9 mouse cellular contexts compared by ENCODE assay signal in the genomic region with DNA sequence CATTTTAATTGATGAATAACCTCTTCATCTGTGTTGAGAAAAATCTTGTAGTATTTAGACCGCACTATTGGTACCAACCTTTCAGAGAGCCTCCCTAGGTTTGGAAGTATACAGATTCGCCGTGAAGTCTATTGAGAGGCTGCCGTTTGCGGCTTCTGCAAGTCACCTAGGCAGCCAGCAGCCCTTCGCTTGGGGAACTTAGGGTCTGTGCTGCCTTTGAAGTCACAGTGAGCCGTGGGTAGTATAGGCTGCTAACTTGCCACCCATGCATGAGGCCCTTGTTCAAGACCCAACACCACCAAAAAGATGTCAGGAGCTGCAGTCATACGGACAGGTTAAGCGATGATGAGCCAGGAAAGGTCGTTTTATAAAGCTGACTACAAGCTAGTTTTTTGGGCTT. TPM values are rescaled to one million over a fixed set of nuclear protein-coding genes. Genes with fewer than 3 reads are reported as not detected.
DNase-seq lines count a peak whose midpoint lies in the region; ATAC-seq lines count a peak whose summit lies in the region.
"Had no signal": no experiment of that assay in that cellular context is flagged by ENCODE, and none has a peak within 500 bp of the region (broad histone marks: within the 10 kb centered on the region; RNA-seq: fewer than 3 reads in every experiment).

No protein-coding gene starts in this region.

- H3K36me3 ChIP-seq in lung, embryonic 15.5 days, result no peaks in the 10 kb centered on the region; the same call in 1 of the 2 replicates
- peaks cover 28% of the 10 kb centered on the region for H3K36me3 ChIP-seq in liver, embryonic 12.5 days

- no peak overlapping the region for H3K27ac ChIP-seq in lung, embryonic 15.5 days
- no peak overlapping the region for H3K27ac ChIP-seq in liver, embryonic 12.5 days

- peaks cover 28% of the 10 kb centered on the region for H3K4me1 ChIP-seq in lung, embryonic 15.5 days
- H3K4me1 ChIP-seq in liver, embryonic 12.5 days, result peaks cover 63% of the 10 kb centered on the region

- peak; percentile 40 for DNase-seq in CD4-positive, CD25-positive, alpha-beta regulatory T cell, adult 2 months (ENCODE audit: low read depth, low spot score)
- no peak for DNase-seq in lung, adult 18-20 months
- peak; percentile 48 for DNase-seq in thymus, postnatal 0 days (ENCODE audit: low spot score)
- no peak for DNase-seq in adrenal gland, postnatal 36 days
- DNase-seq in frontal cortex, postnatal 14 days (ENCODE audit: low spot score in 2 of 2), result no peak
- DNase-seq: adrenal gland, postnatal 10 days had no signal

- H3K4me2 ChIP-seq in lung, embryonic 15.5 days, result peak overlapping the region; percentile 86
- H3K4me2 ChIP-seq in liver, embryonic 12.5 days, result peak overlapping the region; percentile 100

- H3K27me3 ChIP-seq in lung, embryonic 15.5 days, result no peaks in the 10 kb centered on the region
- peaks cover under 1% of the 10 kb centered on the region; the same call in 1 of the 2 replicates for H3K27me3 ChIP-seq in liver, embryonic 12.5 days (replicated peaks)

- peak overlapping the region; percentile 78; the same call in 1 of the 2 replicates for H3K4me3 ChIP-seq in lung, embryonic 15.5 days
- H3K4me3 ChIP-seq in liver, embryonic 12.5 days, result peak overlapping the region; percentile 84

- ATAC-seq in CD4-positive, CD25-positive, alpha-beta regulatory T cell, adult 4 months, result no peak
- no peak for ATAC-seq in lung, embryonic 15.5 days (ENCODE audit: borderline replicate concordance, extremely low read depth, low FRiP score, low TSS enrichment)
- ATAC-seq in liver, embryonic 12.5 days, result no peak

- no peaks in the 10 kb centered on the region for H3K9me3 ChIP-seq in lung, embryonic 15.5 days
- no peaks in the 10 kb centered on the region for H3K9me3 ChIP-seq in liver, embryonic 12.5 days (replicated peaks)

- H3K9ac ChIP-seq in lung, embryonic 15.5 days, result no peak overlapping the region
- H3K9ac ChIP-seq in liver, embryonic 12.5 days, result peak overlapping the region; percentile 94; the same call in 1 of the 2 replicates

- WGBS in lung, embryonic 15.5 days, result 86% methylated on average over 10 of the region's 10 CpGs
- WGBS in liver, embryonic 12.5 days (ENCODE audit: insufficient replicate concordance), result 75% methylated on average over 10 of the region's 10 CpGs

RNA-seq across cellular contexts. Expression of gene Pptc7, which starts 2.0 kb away (rescaled TPM):
- polyA plus RNA-seq in CD4-positive, CD25-positive, alpha-beta regulatory T cell, adult 4 months (2017; shearing (Covaris generic)), result 10 to 100 TPM; 17.8 to 18.7 TPM
- 7.6 and 8.7 TPM in 2 replicates for polyA plus RNA-seq in lung, embryonic 15.5 days (2015; fragmentation: Nextera tagmentation; extraction: Ambion mirVana)
- 6.1 and 6.8 TPM in 2 replicates for polyA plus RNA-seq in liver, embryonic 12.5 days (2016; fragmentation: Nextera tagmentation; extraction: Ambion mirVana)
- polyA plus RNA-seq in thymus, postnatal 0 days (2015; fragmentation: Nextera tagmentation; extraction: Ambion mirVana), result 23.8 and 34.3 TPM in 2 replicates
- 10 to 100 TPM; 53.2 to 55.4 TPM for total RNA-seq in adrenal gland, postnatal 36 days (2021)

RNA-seq across cellular contexts. Expression of gene Tctn1, which starts 21.9 kb away (rescaled TPM):
- 1 to 10 TPM; 1.1 to 2.0 TPM for polyA plus RNA-seq in CD4-positive, CD25-positive, alpha-beta regulatory T cell, adult 4 months (2017; shearing (Covaris generic))
- 6.3 and 7.0 TPM in 2 replicates for polyA plus RNA-seq in lung, embryonic 15.5 days (2015; fragmentation: Nextera tagmentation; extraction: Ambion mirVana)
- polyA plus RNA-seq in liver, embryonic 12.5 days (2016; fragmentation: Nextera tagmentation; extraction: Ambion mirVana), result 1.2 and 1.7 TPM in 2 replicates
- polyA plus RNA-seq in thymus, postnatal 0 days (2015; fragmentation: Nextera tagmentation; extraction: Ambion mirVana), result 1.8 and 3.3 TPM in 2 replicates
- 10 to 100 TPM; 12.0 to 16.2 TPM for total RNA-seq in adrenal gland, postnatal 36 days (2021)

Comparison
In these comparisons a context has a peak if more than half of its experiments do, and no peak if none do; other contexts are left out.
1. DNase-seq: peak in CD4-positive, CD25-positive, alpha-beta regulatory T cell, adult 2 months (single experiment) and thymus, postnatal 0 days (single experiment); none in lung, adult 18-20 months (0 of 2), adrenal gland, postnatal 36 days (0 of 2) and frontal cortex, postnatal 14 days (0 of 2).